Mouse (Mus musculus) CD8-positive naive resting alpha-beta T cell, adult 57 days (primary cell): ENCODE data around the gene Atp11a. TPM values are rescaled to one million over a fixed set of nuclear protein-coding genes. Genes with fewer than 3 reads are reported as not detected.

Experiments used
- total RNA-seq: library from RNA; stranded (reverse); gene quantifications from one replicate; pipeline ENCODE4 v1.2.4, GENCODE M21; 2023

The Atp11a gene
- total RNA-seq = 48.2 TPM

DNA sequence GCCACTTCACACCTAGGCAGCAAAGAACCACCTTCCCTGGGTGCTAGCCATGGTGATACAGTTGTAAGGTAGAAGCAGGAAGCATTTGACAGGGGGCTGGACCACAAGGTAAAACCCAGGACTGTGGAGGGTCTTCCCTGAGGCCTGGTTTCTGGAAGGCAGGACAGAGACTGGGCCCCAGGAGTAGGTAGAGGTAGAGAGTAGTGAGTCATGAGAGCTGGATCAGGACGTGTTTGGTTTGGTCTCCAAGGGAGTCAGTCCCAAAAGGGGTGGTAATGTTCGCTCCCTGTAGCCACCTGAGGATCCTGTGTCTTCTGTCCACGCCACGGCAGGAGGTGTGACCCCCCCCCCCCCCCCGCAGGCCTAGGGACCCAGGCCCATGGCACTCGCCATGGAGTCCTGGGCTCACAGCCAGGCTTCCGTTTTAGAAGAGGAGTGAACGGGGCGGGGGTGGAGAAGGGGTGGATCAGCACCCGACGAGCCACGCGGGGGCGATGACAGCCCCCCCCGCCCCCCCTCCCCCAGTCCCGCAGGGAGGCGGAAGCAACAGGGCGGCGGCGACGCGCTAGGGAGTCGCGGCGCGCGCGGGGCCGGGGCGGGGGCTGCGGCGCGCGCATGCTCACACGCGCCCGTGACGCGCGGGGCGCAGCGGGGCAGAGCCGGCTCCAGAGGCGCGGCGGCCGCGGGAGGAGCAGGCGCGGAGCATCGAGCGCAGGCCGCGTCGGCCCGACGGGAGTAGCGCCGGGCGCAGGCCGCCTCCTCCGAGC, at the start of gene Atp11a:
TSS of gene Atp11a (plus strand) at position 624 of the 767 bp plus-strand sequence.

DNA sequence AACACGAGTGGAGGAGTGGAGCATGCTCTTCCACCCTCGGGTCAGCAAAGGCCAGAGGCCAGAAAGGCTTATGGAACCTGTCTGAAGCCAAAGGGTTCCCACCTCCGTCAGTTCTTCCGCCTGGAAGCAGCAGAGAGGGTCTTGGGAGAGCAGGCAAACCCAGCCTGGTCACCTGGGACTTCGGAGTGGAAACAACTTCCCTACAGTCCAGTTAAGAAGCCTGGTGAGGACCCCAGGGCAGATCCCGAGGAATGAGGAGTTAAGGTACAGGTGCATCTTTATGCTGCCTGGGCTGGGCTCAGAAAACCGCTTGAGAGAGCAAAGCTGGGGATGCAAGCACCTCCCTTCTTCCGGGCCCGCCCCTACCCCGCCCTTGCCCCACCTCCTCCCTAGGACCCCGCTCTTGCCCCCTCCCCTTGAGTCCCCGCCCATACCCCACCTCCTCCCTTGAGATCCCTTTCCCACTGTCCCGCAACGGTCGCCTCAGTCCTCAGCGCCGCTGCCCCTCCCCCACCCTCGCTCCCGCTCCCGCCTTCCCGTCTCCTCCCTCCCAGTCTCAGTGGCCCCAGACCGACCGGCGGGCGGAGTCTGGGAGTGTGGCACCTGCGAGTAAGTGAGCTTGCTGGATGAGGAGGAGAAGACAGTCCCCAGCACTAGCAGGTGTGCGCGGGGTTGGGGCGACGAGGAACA, 116.7 kb downstream of the Atp11a start, which contains the start of gene Mcf2l:
TSS of gene Mcf2l (plus strand) at position 450 of the 690 bp plus-strand sequence.

Other genes with a start within 250 kb of the Atp11a start
- gene Spaca7, start 184.0 kb upstream of the Atp11a start, total RNA-seq = not detected
- gene Tubgcp3, start 84.8 kb upstream of the Atp11a start, total RNA-seq = 62.6 TPM
- gene Mcf2l, start 116.8 kb downstream of the Atp11a start, total RNA-seq = 1.0 TPM